Mouse (Mus musculus) granulocyte monocyte progenitor cell, adult 5-6 weeks (primary cell): ENCODE results near the gene Rpl38. TPM values are rescaled to one million over a fixed set of nuclear protein-coding genes. Genes with fewer than 3 reads are reported as not detected.

ENCODE experiments used
- ATAC-seq: replicated peaks from 2 replicates; pipeline ENCODE4 v1.8.0; 2016; ENCODE audit warnings: mild to moderate bottlenecking, moderate TSS enrichment, inconsistent platforms; ENCODE audit not compliant: poor library complexity, severe bottlenecking
- total RNA-seq, 2 experiments: library from RNA; stranded (forward) in 1 of 2; stranded (reverse) in 1 of 2; fragments of 200-712, 200-1000 nt in 1 of 2; fragments of >200 nt in 1 of 2; fragmentation: Nextera tagmentation in 1 of 2; gene quantifications; 2 replicates each; pipeline ENCODE4 v1.2.3; 2014 to 2017

The Rpl38 gene
- total RNA-seq, 2 experiments from 2014 or later = 2,043 to 3,176 TPM

DNA sequence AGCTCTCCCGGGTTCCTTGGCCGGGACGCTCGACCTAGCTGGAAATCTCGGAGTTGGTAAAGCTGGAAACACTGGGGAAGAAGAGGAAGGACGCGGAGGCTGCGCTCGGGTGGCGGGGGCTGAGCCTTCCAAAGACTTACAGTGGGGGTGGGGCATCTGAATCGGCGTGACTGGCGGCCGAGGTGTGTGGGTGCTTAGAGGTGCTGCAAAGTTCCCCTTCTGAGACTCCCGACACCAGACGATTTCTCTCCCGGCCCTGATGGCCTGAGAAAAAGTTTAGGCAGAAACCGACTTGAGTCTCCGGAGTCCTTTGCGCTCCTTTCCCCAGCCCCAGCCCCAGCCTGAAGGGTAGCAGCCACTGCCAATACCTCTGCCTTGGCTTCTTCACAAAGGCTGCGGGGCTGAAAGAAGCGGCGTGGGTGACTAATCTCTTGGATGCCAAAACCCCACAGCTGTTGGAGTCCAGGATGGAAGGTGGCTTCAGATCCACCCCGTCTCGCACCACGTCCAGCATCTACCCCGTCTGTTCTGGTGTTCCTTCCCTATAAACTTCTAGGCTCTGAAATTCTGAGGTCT lies 7.6 kb downstream of the Rpl38 start:
- peak; percentile 34 for ATAC-seq

- peak; percentile 15 for ATAC-seq
Measured at GRCm38 (mm10) chr11:114676431-114676830, 8.1 kb downstream of the Rpl38 start.

DNA sequence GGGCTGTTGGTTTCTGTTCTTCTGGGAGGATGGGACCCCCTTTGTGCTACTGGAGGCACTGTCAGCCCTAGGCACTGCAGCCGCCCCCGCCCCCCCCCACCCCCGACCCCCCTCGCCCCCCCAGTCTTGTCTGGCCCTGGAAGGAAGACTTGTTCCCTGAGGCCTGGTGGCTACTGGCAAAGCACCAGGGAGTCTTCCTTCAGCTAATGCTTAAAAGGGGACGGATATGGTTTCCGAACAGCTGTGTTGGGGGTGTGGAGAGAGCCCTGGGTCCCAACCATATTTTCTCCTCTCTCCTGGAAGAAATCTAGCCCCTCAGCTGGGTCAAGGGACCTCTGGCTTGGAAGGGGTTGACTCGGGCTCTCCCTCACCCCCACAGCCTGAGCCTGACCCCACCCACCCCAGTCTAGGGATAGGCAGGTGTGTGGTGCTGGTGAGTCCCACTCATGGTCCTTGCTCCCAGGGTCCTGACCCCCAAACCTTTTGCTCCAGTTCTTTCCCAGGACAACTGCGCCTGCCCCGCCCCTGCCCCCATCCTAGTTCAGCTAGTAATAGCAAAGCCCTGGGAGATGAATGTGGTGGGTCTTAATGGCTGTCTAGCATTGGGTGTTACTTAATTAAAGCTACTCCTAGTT lies 8.7 kb downstream of the Rpl38 start:
- no peak for ATAC-seq

DNA sequence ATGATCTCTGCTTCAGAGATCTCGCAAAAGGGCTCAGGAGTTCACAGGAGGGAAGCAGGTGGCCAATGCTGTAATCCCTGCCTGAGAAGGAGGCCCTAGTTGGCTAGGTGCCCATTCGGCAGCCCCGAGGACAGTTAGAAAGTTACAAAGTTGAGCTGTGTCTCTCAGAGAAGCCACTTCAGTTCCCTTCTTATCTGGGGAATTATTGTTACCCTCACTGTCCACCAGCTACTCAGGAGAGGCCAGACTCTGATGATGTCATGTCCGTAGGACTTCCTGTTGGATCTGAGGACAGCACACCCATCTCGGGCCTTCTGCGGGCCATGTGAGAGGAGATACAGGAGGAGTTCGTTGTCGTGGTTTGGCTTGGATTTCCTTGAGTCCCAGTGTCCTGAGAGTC lies 11.3 kb downstream of the Rpl38 start:
- no peak for ATAC-seq

GRCm38 (mm10) chr11:114680291-114680690 lies 12.0 kb downstream of the Rpl38 start:
- no peak for ATAC-seq

DNA sequence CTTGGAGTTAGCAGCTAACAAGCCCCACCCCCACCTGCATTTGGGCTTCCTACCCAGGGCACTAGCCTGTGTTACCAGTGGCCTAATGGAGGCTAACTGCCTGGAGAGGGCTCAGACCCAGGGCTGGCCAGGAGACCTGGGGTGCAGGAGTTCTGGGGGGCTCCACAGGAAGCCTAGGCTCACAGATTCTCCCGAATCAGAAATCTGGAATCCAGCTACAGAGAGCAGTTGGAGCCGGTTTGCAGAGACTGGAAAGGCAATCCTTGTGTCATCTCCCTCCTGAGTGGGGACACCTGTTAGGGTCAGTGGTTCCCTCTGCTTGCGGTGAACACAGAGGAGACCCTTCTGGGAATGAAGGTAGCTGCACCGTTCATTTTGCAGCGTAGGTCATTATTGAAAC lies 12.7 kb downstream of the Rpl38 start:
- ATAC-seq = no peak

GRCm38 (mm10) chr11:114682321-114682900 lies 14.1 kb downstream of the Rpl38 start:
- ATAC-seq = no peak

- ATAC-seq = no peak
Measured at GRCm38 (mm10) chr11:114683029-114683721, 14.9 kb downstream of the Rpl38 start.

DNA sequence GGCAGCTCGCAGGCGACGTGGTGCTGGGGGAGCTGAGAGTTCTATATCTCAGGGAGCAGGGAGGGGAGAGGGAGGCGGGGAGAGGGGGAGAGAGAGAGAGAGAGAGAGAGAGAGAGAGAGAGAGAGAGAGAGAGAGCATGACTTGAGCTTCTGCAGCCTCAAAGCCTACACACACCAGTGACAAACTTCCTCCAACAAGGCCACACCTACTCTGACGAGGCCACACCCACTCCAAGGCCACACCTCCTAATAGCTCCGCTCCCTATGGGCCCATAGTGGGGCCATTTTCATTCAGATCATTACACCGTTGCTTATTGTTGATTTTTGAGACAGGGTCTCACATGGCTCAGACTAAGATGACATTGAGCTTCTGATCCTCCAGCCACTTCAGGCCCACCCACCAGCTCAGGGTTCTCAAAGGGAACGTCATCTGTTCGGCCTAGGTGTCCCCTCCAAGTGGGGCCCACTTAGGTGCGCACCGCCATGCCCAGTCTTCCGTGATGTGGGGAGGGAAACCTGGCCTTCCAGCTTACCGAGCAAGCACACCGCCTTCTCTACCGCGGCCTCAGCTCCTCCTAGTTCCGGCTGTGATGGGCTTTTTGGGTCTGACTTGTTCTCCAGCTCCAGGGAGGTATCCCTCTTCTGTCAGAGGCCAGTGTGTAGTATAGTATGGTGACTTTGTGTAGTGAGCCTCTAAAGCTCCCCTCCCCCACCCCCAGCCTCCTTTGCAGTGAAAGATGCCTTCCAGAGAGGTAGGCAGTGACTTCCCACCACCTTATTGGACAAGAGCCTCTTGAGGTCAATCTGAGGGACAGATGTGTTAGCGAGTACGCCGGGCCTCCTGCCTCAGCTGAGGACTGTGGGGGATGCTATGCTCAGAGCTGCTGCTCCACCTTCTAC lies 15.6 kb downstream of the Rpl38 start:
- ATAC-seq = peak; percentile 44; the same call in 1 of the 2 replicates

- ATAC-seq = peak; percentile 12; the same call in 1 of the 2 replicates
Measured at GRCm38 (mm10) chr11:114684627-114685373, 16.5 kb downstream of the Rpl38 start.

GRCm38 (mm10) chr11:114685526-114686040 lies 17.3 kb downstream of the Rpl38 start:
- ATAC-seq = no peak

- no peak for ATAC-seq
Measured at GRCm38 (mm10) chr11:114686221-114686959, 18.1 kb downstream of the Rpl38 start.

DNA sequence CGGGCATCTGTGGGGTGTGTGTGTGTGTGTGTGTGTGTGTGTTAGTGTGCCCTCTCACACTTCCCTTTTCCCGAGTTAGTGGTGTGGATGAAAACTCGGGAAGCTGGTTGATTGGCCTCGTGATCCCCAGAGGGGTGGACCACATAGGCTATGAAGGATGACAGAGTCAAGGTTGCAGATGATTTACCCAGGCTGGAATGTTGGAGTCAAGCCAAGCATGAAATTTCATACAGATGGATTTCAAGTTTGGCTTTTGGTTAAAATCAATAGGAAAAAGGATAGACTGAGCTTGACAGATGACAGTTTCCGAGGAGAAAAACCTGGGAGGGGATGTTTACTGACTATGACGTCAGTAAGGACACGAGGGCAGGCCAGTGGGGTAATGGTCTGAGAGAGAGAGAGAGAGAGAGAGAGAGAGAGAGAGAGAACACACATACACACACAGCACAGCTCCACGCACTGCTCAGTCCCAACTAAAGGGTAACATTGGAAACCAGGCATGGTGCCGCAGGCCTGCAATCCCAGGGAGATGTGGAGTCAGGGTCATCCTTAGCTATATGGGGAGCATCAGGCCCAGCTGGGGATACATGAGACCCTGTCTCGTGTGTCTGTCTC lies 19.4 kb downstream of the Rpl38 start:
- ATAC-seq = no peak

DNA sequence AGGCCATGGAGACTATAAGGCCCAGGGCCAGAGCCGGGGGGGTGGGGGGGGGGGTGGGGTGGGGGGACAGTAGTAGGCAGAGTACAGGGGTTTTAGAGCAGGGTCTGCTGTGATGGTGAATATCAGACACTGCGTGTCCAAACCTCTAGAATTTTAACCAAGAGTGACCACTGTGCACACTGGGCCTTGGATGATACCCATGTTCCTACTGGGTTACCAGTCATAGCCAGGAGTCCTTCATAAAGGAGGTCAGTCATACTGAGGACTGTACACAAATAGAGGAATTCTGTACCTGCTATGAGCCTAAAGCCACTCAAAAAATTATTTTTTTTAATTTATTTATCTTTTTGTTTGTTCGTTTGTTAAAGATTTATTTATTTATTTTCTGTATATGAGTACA lies 20.4 kb downstream of the Rpl38 start:
- ATAC-seq = no peak

DNA sequence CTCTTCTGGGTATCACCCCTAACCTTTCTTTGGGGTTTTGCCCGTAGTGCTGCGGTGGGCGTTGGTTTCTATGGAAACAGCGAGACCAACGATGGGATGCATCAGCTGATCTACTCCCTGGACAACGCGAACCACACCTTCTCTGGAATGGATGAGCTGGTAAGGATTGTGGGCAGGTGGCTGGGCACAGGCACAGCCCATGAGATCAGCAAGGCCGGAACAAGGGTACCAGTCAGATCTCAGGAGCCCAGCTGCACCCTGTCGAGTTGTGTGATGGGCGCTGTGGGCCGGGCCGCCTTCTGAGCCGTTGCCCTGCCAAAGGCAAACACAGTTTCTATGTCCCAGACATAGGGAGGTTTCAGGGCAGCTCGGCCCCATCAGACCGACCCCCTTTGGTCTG lies 21.9 kb downstream of the Rpl38 start:
- no peak for ATAC-seq

DNA sequence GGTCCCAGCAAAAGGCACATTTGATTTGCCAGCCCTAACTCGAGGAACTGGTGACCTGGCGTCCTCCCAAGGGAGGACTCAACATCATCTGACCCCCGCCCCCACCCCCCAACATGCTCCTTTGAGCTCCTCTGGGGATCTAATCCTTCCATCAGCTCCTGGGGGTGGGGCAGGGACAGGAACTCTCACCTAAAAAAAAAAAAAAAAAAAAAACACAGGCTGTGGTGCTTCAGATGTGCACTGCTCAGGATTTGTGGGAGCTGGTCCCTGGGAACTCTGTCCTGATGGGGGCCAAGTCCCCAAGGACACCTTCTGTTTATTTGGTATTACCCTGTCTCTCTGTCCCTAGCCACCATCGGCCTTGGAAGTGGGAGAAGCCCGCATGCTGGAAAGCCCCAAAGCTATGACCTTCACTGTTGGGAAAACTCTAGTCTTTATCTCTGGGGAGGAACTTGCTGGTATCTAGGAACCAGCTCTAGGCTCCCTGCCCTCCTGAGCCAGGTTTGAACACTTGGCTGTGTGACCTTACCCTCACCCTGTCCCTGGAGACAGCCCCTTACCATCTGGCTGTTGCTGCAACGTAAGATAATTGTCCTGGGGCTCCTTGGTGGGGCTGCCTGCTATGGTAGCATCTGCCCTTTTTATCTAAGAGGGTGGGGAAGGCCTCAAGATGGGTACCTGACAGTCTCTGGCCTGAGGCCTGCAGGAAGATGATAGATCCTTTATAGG lies 23.3 kb downstream of the Rpl38 start:
- no peak for ATAC-seq

GRCm38 (mm10) chr11:114692601-114693000 lies 24.3 kb downstream of the Rpl38 start:
- no peak for ATAC-seq

- ATAC-seq = no peak
Measured at GRCm38 (mm10) chr11:114693456-114693855, 25.1 kb downstream of the Rpl38 start.
